Comparison of ENCODE assay signal across 9 mouse cellular contexts in genomic region chr17:67779812-67780211, GRCm38 (mm10).
DNase-seq lines count a peak whose midpoint lies in the region; ATAC-seq and TF ChIP-seq lines count a peak whose summit lies in the region.
"Had no signal": no experiment of that assay in that cellular context is flagged by ENCODE, and none has a peak within 500 bp of the region (broad histone marks: within the 10 kb centered on the region; RNA-seq: fewer than 3 reads in every experiment).

No protein-coding gene starts in this region.

- no peak overlapping the region for H3K4me2 ChIP-seq in embryonic facial prominence, embryonic 11.5 days (ENCODE audit: low read depth, low read length)
- H3K4me2 ChIP-seq in kidney, embryonic 16.5 days (replicated peaks; ENCODE audit: low read depth, low read length) = no peak overlapping the region
- H3K4me2 ChIP-seq: liver, embryonic 15.5 days had no signal

- no peak overlapping the region for H3K9ac ChIP-seq in embryonic facial prominence, embryonic 11.5 days (replicated peaks; ENCODE audit: low read length)
- no peak overlapping the region for H3K9ac ChIP-seq in kidney, embryonic 16.5 days (replicated peaks; ENCODE audit: low read length)
- H3K9ac ChIP-seq: liver, embryonic 15.5 days had no signal

- H3K4me3 ChIP-seq in embryonic facial prominence, embryonic 11.5 days (ENCODE audit: low read depth, low read length) = no peak overlapping the region
- no peak overlapping the region for H3K4me3 ChIP-seq in kidney, embryonic 16.5 days (ENCODE audit: low read length)
- H3K4me3 ChIP-seq: liver, embryonic 15.5 days had no signal

- no peaks in the 10 kb centered on the region; the same call in 1 of the 2 replicates for H3K36me3 ChIP-seq in embryonic facial prominence, embryonic 11.5 days (replicated peaks; ENCODE audit: control insufficient read depth, insufficient read depth, low read depth, low read length)
- H3K36me3 ChIP-seq in kidney, embryonic 16.5 days (ENCODE audit: insufficient read depth, low read length) = peaks cover 35% of the 10 kb centered on the region
- H3K36me3 ChIP-seq: liver, embryonic 15.5 days had no signal

- in situ Hi-C loops in Patski (cut with MboI; ENCODE audit: low pct_unique_long_range_greater_than_20kb) = no loop called here

- peak; percentile 27 for DNase-seq in heart, postnatal 4 days
- no peak for DNase-seq in heart, adult 9 months (ENCODE audit: low spot score in 2 of 2)
- peak; percentile 44 for DNase-seq in Patski (ENCODE audit: low read depth, low spot score)
- peak; percentile 76 for DNase-seq in embryonic facial prominence, embryonic 11.5 days (ENCODE audit: low spot score)
- peak; percentile 3 for DNase-seq in retina, adult 2 months (ENCODE audit: low read depth, low spot score)
- no peak for DNase-seq in cerebellum, adult 8-10 months
- no peak for DNase-seq in ovary, postnatal 10 days (ENCODE audit: low spot score)

- peak; percentile 77 for TF ChIP-seq CTCF in Patski (IDR thresholded peaks at IDR 0.05)

- CTCF ChIA-PET in Patski (lab: Charles Lee) = interaction anchor here (0.6 to 2.5 kb wide), 12 partner anchors 10 to 128 kb away, joined by 3 to 25 read pairs (median 4); no protein-coding TSS in a partner anchor

- 57% methylated on average over 4 of the region's 4 CpGs for WGBS in embryonic facial prominence, embryonic 11.5 days
- WGBS in kidney, embryonic 16.5 days = 48% methylated on average over 4 of the region's 4 CpGs

- POLR2A ChIA-PET in Patski (lab: Charles Lee) = interaction anchor here (0.6 kb wide), 1 partner anchor 58 kb away, joined by 3 read pairs; no protein-coding TSS in a partner anchor

- peak; percentile 92 for ATAC-seq in Patski
- ATAC-seq in embryonic facial prominence, embryonic 11.5 days (replicated peaks; ENCODE audit: insufficient number of reproducible peaks, low FRiP score, low TSS enrichment, low read depth) = peak; percentile 70; the same call in 1 of the 2 replicates
- peak; percentile 92 for ATAC-seq in kidney, embryonic 16.5 days (ENCODE audit: low FRiP score, low TSS enrichment)

- no peak overlapping the region for H3K27ac ChIP-seq in embryonic facial prominence, embryonic 11.5 days (replicated peaks; ENCODE audit: low read depth, low read length)
- H3K27ac ChIP-seq in kidney, embryonic 16.5 days (ENCODE audit: low read length) = no peak overlapping the region
- H3K27ac ChIP-seq: liver, embryonic 15.5 days had no signal

- no peaks in the 10 kb centered on the region for H3K4me1 ChIP-seq in embryonic facial prominence, embryonic 11.5 days (ENCODE audit: control insufficient read depth, insufficient read depth, low read length)
- 0 out of 2 replicates have a peak, but pooled peaks cover 3% of the 10 kb centered on the region for H3K4me1 ChIP-seq in kidney, embryonic 16.5 days (ENCODE audit: insufficient read depth, low read length)
- H3K4me1 ChIP-seq: liver, embryonic 15.5 days had no signal

- H3K9me3 ChIP-seq in embryonic facial prominence, embryonic 11.5 days (replicated peaks; ENCODE audit: control insufficient read depth, low read length) = no peaks in the 10 kb centered on the region
- no peaks in the 10 kb centered on the region for H3K9me3 ChIP-seq in kidney, embryonic 16.5 days (ENCODE audit: low read length)
- H3K9me3 ChIP-seq: liver, embryonic 15.5 days had no signal

- no peaks in the 10 kb centered on the region for H3K27me3 ChIP-seq in Patski
- H3K27me3 ChIP-seq in embryonic facial prominence, embryonic 11.5 days (ENCODE audit: control insufficient read depth, insufficient read depth, low read length) = no peaks in the 10 kb centered on the region
- H3K27me3 ChIP-seq in kidney, embryonic 16.5 days (ENCODE audit: insufficient read depth, low read length) = no peaks in the 10 kb centered on the region
- H3K27me3 ChIP-seq: liver, embryonic 15.5 days had no signal

Comparison
In these comparisons a context has a peak if more than half of its experiments do, and no peak if none do; other contexts are left out.
1. DNase-seq: peak in heart, postnatal 4 days (single experiment), Patski (single experiment), embryonic facial prominence, embryonic 11.5 days (single experiment) and retina, adult 2 months (single experiment); none in heart, adult 9 months (0 of 2), cerebellum, adult 8-10 months (single experiment) and ovary, postnatal 10 days (single experiment).
2. Peak in every context shown above with its lines, with median percentiles within 50 percentile points of each other: ATAC-seq.